13 mouse cellular contexts compared by ENCODE assay signal in genomic region chr8:71658515-71659049, GRCm38 (mm10). TPM values are rescaled to one million over a fixed set of nuclear protein-coding genes. Genes with fewer than 3 reads are reported as not detected.
DNase-seq lines count a peak whose midpoint lies in the region; ATAC-seq and TF ChIP-seq lines count a peak whose summit lies in the region.
"Had no signal": no experiment of that assay in that cellular context is flagged by ENCODE, and none has a peak within 500 bp of the region (broad histone marks: within the 10 kb centered on the region; RNA-seq: fewer than 3 reads in every experiment).

No protein-coding gene starts in this region.

- no peaks in the 10 kb centered on the region for H3K36me3 ChIP-seq in kidney, embryonic 14.5 days (ENCODE audit: control insufficient read depth, insufficient read depth, low read length)
- no peaks in the 10 kb centered on the region for H3K36me3 ChIP-seq in intestine, embryonic 16.5 days (ENCODE audit: control insufficient read depth, insufficient read depth, low read length)
- no peaks in the 10 kb centered on the region for H3K36me3 ChIP-seq in myocyte (ENCODE audit: control insufficient read depth, insufficient read depth)
- H3K36me3 ChIP-seq: embryonic facial prominence, embryonic 12.5 days; limb, embryonic 15.5 days had no signal

- no peak overlapping the region for H3K4me2 ChIP-seq in kidney, embryonic 14.5 days (replicated peaks; ENCODE audit: low read depth, low read length)
- 0 out of 2 replicates have a peak overlapping the region, but pooled peaks have one; percentile 17 for H3K4me2 ChIP-seq in intestine, embryonic 16.5 days (ENCODE audit: low read depth, low read length)
- H3K4me2 ChIP-seq in myocyte (ENCODE audit: low read depth) = peak overlapping the region; percentile 61
- H3K4me2 ChIP-seq: embryonic facial prominence, embryonic 12.5 days; limb, embryonic 15.5 days had no signal

- no peak overlapping the region for H3ac ChIP-seq in myocyte (ENCODE audit: control insufficient read depth, insufficient read length)

- no peak for ATAC-seq in kidney, embryonic 14.5 days (ENCODE audit: low FRiP score, low TSS enrichment)
- peak; percentile 43 for ATAC-seq in intestine, embryonic 16.5 days
- ATAC-seq: hindbrain, postnatal 0 days had no signal

- no peaks in the 10 kb centered on the region for H3K79me2 ChIP-seq in myocyte (ENCODE audit: control insufficient read depth, insufficient read depth)

- DNase-seq in kidney, postnatal 14 days = peak; percentile 30
- peak; percentile 39 for DNase-seq in testis, postnatal 10 days (ENCODE audit: low spot score)
- DNase-seq in testis, postnatal 14 days (ENCODE audit: low spot score) = no peak
- DNase-seq in heart, postnatal 4 days = no peak
- DNase-seq: heart, adult 18-20 months; layer of hippocampus, postnatal 36 days had no signal

- H3K4me3 ChIP-seq in kidney, embryonic 14.5 days (ENCODE audit: low read length) = no peak overlapping the region
- H3K4me3 ChIP-seq in intestine, embryonic 16.5 days (ENCODE audit: low read length) = no peak overlapping the region
- H3K4me3 ChIP-seq in myocyte = no peak overlapping the region
- H3K4me3 ChIP-seq: embryonic facial prominence, embryonic 12.5 days; limb, embryonic 15.5 days had no signal

- H3K27ac ChIP-seq in kidney, embryonic 14.5 days (ENCODE audit: low read depth, low read length) = no peak overlapping the region
- H3K27ac ChIP-seq in intestine, embryonic 16.5 days (ENCODE audit: low read length) = no peak overlapping the region
- H3K27ac ChIP-seq: embryonic facial prominence, embryonic 12.5 days; limb, embryonic 15.5 days had no signal

- H3K9me3 ChIP-seq in kidney, embryonic 14.5 days (ENCODE audit: control insufficient read depth, low read length) = no peaks in the 10 kb centered on the region
- H3K9me3 ChIP-seq in intestine, embryonic 16.5 days (ENCODE audit: control insufficient read depth, low read length) = no peaks in the 10 kb centered on the region
- H3K9me3 ChIP-seq: embryonic facial prominence, embryonic 12.5 days; G1E; limb, embryonic 15.5 days had no signal

- H3K4me1 ChIP-seq in kidney, embryonic 14.5 days (ENCODE audit: control insufficient read depth, insufficient read depth, low read length) = peaks cover 8% of the 10 kb centered on the region; the same call in 1 of the 2 replicates
- H3K4me1 ChIP-seq in intestine, embryonic 16.5 days (ENCODE audit: control insufficient read depth, insufficient read depth, low read length) = peaks cover 12% of the 10 kb centered on the region

- WGBS in kidney, embryonic 14.5 days = 31% methylated on average over 17 of the region's 17 CpGs
- 24% methylated on average over 17 of the region's 17 CpGs for WGBS in intestine, embryonic 16.5 days

- peaks cover 59% of the 10 kb centered on the region for H3K27me3 ChIP-seq in kidney, embryonic 14.5 days (ENCODE audit: control insufficient read depth, insufficient read depth, low read length)
- H3K27me3 ChIP-seq in intestine, embryonic 16.5 days (replicated peaks; ENCODE audit: control insufficient read depth, insufficient read depth, low read length) = peaks cover 39% of the 10 kb centered on the region
- H3K27me3 ChIP-seq in myocyte (ENCODE audit: control insufficient read depth, insufficient read depth, insufficient read length) = peaks cover 20% of the 10 kb centered on the region

- no peak for TF ChIP-seq POLR2A in myocyte (IDR thresholded peaks at IDR 0.05; ENCODE audit: insufficient read length, low read depth)

- H3K9ac ChIP-seq in kidney, embryonic 14.5 days (ENCODE audit: low read depth, low read length) = no peak overlapping the region
- H3K9ac ChIP-seq in intestine, embryonic 16.5 days (ENCODE audit: low read depth, low read length) = no peak overlapping the region
- H3K9ac ChIP-seq: embryonic facial prominence, embryonic 12.5 days; limb, embryonic 15.5 days had no signal

TF ChIP-seq in myocyte, 11 proteins besides CTCF, POLR2A, EP300 and RAD21:
- no peak for TF ChIP-seq E2F4 (IDR thresholded peaks at IDR 0.05; ENCODE audit: insufficient read depth)
- no peak for TF ChIP-seq POLR2AphosphoS2 (IDR thresholded peaks at IDR 0.05; ENCODE audit: insufficient read length, low read depth)
- no peak for TF ChIP-seq TCF3 (IDR thresholded peaks at IDR 0.05; ENCODE audit: insufficient read length, low read depth)
- no peak for TF ChIP-seq MAX (IDR thresholded peaks at IDR 0.05; ENCODE audit: low read depth)
- no peak for TF ChIP-seq MYOD1 (IDR thresholded peaks at IDR 0.05; ENCODE audit: control insufficient read depth in 1 of 3, insufficient read length in 2 of 3, low read depth in 2 of 3)
- no peak for TF ChIP-seq CEBPB (IDR thresholded peaks at IDR 0.05; ENCODE audit: insufficient read depth, poor library complexity, severe bottlenecking)
- no peak for TF ChIP-seq SRF (IDR thresholded peaks at IDR 0.05; ENCODE audit: control insufficient read depth, insufficient read length, low read depth)
- TF ChIP-seq REST (IDR thresholded peaks at IDR 0.05; ENCODE audit: insufficient read depth, insufficient read length) = no peak
- no peak for TF ChIP-seq USF1 (IDR thresholded peaks at IDR 0.05; ENCODE audit: low read depth)
- TF ChIP-seq MYOG (IDR thresholded peaks at IDR 0.05; ENCODE audit: control insufficient read depth in 1 of 3, insufficient read depth in 1 of 3, insufficient read length in 2 of 3, low read depth in 2 of 3) = no peak
- no peak for TF ChIP-seq TCF12 (IDR thresholded peaks at IDR 0.05; ENCODE audit: insufficient read depth, poor library complexity, severe bottlenecking)

RNA-seq across cellular contexts. Expression of gene Unc13a, which starts 13.0 kb away (rescaled TPM):
- polyA plus RNA-seq in kidney, embryonic 14.5 days (2014; fragmentation: Nextera tagmentation; extraction: Ambion mirVana) = 0.50 and 0.53 TPM in 2 replicates
- polyA plus RNA-seq in intestine, embryonic 16.5 days (2015; fragmentation: Nextera tagmentation; extraction: Ambion mirVana) = 0.98 and 1.2 TPM in 2 replicates
- polyA plus RNA-seq in myocyte (2012; fragmentation: generic; extraction: Trizol) = 4.6 TPM
- 1 to 10 TPM; 1.3 to 1.4 TPM for total RNA-seq in heart, postnatal 4 days (2021)

RNA-seq across cellular contexts. Expression of gene Jak3, which starts 17.5 kb away (rescaled TPM):
- polyA plus RNA-seq in kidney, embryonic 14.5 days (2014; fragmentation: Nextera tagmentation; extraction: Ambion mirVana) = 3.0 and 5.2 TPM in 2 replicates
- 11.5 and 13.5 TPM in 2 replicates for polyA plus RNA-seq in intestine, embryonic 16.5 days (2015; fragmentation: Nextera tagmentation; extraction: Ambion mirVana)
- polyA plus RNA-seq in myocyte (2012; fragmentation: generic; extraction: Trizol) = 1.5 TPM
- total RNA-seq in heart, postnatal 4 days (2021) = 10 to 100 TPM; 15.8 TPM

RNA-seq across cellular contexts. Expression of gene Insl3, which starts 30.4 kb away (rescaled TPM):
- 1.2 TPM in 1 of 2 replicates, not detected in the other for polyA plus RNA-seq in kidney, embryonic 14.5 days (2014; fragmentation: Nextera tagmentation; extraction: Ambion mirVana)
- polyA plus RNA-seq in intestine, embryonic 16.5 days (2015; fragmentation: Nextera tagmentation; extraction: Ambion mirVana) = 2.4 and 2.5 TPM in 2 replicates
- 0.13 TPM for polyA plus RNA-seq in myocyte (2012; fragmentation: generic; extraction: Trizol)
- 1 to 10 TPM; 6.6 to 6.9 TPM for total RNA-seq in heart, postnatal 4 days (2021)
- total RNA-seq: hindbrain, postnatal 0 days had no signal

RNA-seq across cellular contexts. Expression of gene B3gnt3, which starts 43.0 kb away (rescaled TPM):
- polyA plus RNA-seq in kidney, embryonic 14.5 days (2014; fragmentation: Nextera tagmentation; extraction: Ambion mirVana) = 1.1 and 1.6 TPM in 2 replicates
- 19.2 and 20.9 TPM in 2 replicates for polyA plus RNA-seq in intestine, embryonic 16.5 days (2015; fragmentation: Nextera tagmentation; extraction: Ambion mirVana)
- polyA plus RNA-seq in myocyte (2012; fragmentation: generic; extraction: Trizol) = 0.01 TPM
- 1 to 10 TPM; 7.5 to 7.6 TPM for total RNA-seq in heart, postnatal 4 days (2021)
- polyA plus RNA-seq: G1E had no signal

RNA-seq across cellular contexts. Expression of gene Colgalt1, which starts 47.8 kb away (rescaled TPM):
- polyA plus RNA-seq in kidney, embryonic 14.5 days (2014; fragmentation: Nextera tagmentation; extraction: Ambion mirVana) = 61.4 and 76.8 TPM in 2 replicates
- polyA plus RNA-seq in intestine, embryonic 16.5 days (2015; fragmentation: Nextera tagmentation; extraction: Ambion mirVana) = 68.0 and 70.5 TPM in 2 replicates
- polyA plus RNA-seq in myocyte (2012; fragmentation: generic; extraction: Trizol) = 87.0 TPM
- total RNA-seq in heart, postnatal 4 days (2021) = 10 to 100 TPM; 48.0 to 50.3 TPM

Comparison
In these comparisons a context has a peak if more than half of its experiments do, and no peak if none do; other contexts are left out.
1. DNase-seq: peak in kidney, postnatal 14 days (single experiment) and testis, postnatal 10 days (single experiment); none in testis, postnatal 14 days (single experiment) and heart, postnatal 4 days (single experiment).